Mouse (Mus musculus) macrophage (primary cell): ENCODE measurements around the gene Ift88. TPM values are rescaled to one million over a fixed set of nuclear protein-coding genes. Genes with fewer than 3 reads are reported as not detected.
A peak's percentile ranks its signal among the peaks of the same experiment; 100 is the strongest.

Source experiments
- H3K27ac ChIP-seq: fragments of 350-480 bp; formaldehyde crosslinking; 2 replicates; pipeline ENCODE4 v1.9.0; 2021
- H3K36me3 ChIP-seq: fragments of 350-480 bp; formaldehyde crosslinking; 2 replicates; pipeline ENCODE4 v1.9.0; 2021; ENCODE audit errors: inconsistent target
- H3K4me3 ChIP-seq: fragments of 350-480 bp; formaldehyde crosslinking; 2 replicates; pipeline ENCODE4 v1.9.0; 2021; ENCODE audit errors: inconsistent target
- H3K79me2 ChIP-seq: fragments of 350-480 bp; formaldehyde crosslinking; 2 replicates; pipeline ENCODE4 v1.9.0; 2021; ENCODE audit errors: inconsistent target
- WGBS: methylation state at CpG from one replicate; pipeline ENCODE4 v1.1.7; 2026; ENCODE audit warnings: inconsistent platforms; ENCODE audit not compliant: missing documents; 5-methylcytosine and 5-hydroxymethylcytosine counted together
- polyA plus RNA-seq: library from polyadenylated mRNA; stranded (reverse); fragments of 250-400 nt; gene quantifications from 3 replicates; pipeline ENCODE4 v1.2.4, GENCODE M21; 2018; ENCODE audit warnings: inconsistent platforms
- total RNA-seq, 78 experiments: library from RNA; depleted of rRNA; stranded (reverse); fragments of 250-400 nt; gene quantifications; 1 replicate in 9 of 78; 2 replicates in 24 of 78; 3 replicates in 43 of 78; 4 replicates in 2 of 78; pipeline ENCODE4 v1.2.4; 2018; ENCODE audit warnings: inconsistent platforms in 56 of 78

Gene Ift88
- 10 to 100 TPM in 25 of 26 experiments, 1 to 10 TPM in 1; 8.3 to 44.5 (median 33.4) TPM for total RNA-seq (2018; cell fraction: chromatin; rRNA removed)
- 1 to 10 TPM; 3.3 to 7.5 (median 5.7) TPM for total RNA-seq (2018; cell fraction: cytosol; rRNA removed)
- total RNA-seq (2018; cell fraction: nucleus; rRNA removed), result 10 to 100 TPM in 21 of 26 experiments, 1 to 10 TPM in 5; 5.4 to 34.5 (median 18.1) TPM
- polyA plus RNA-seq, result 4.3 to 7.0 TPM (median 4.9 TPM) in 3 replicates

GRCm38 (mm10) chr14:57423432-57424211 is at the start of gene Ift88:
Gene Ift88, plus strand, starts transcription at chr14:57424062.
- Histone ChIP-seq H3K36me3 (no peaks in the 10 kb centered on the region), H3K4me3 (peak within 1 kb of the TSS; percentile 82), H3K79me2 (no peaks in the 10 kb centered on the region), H3K27ac (0 out of 2 replicates have a peak within 1 kb of the TSS, but pooled peaks have one; percentile 27)
- WGBS, result 3% methylated on average over 42 of the region's 42 CpGs

- WGBS, result 71% methylated on average over 9 of the region's 9 CpGs
- H3K36me3 ChIP-seq, result no peaks in the 10 kb centered on the region
Measured at GRCm38 (mm10) chr14:57375205-57375604, 48.7 kb upstream of the Ift88 start.

GRCm38 (mm10) chr14:57376016-57376415 is 47.8 kb upstream of the Ift88 start:
- Histone ChIP-seq H3K27ac (no peak overlapping the region), H3K79me2 (no peaks in the 10 kb centered on the region), H3K4me3 (no peak overlapping the region), H3K36me3 (no peaks in the 10 kb centered on the region)
- WGBS, result 87% methylated on average over 3 of the region's 8 CpGs

More at GRCm38 (mm10) chr14:57375205-57375604, 48.7 kb upstream of the Ift88 start:
- no peak overlapping the region for H3K4me3 ChIP-seq
- no peak overlapping the region for H3K27ac ChIP-seq
- H3K79me2 ChIP-seq, result no peaks in the 10 kb centered on the region

GRCm38 (mm10) chr14:57376956-57377355 is 46.9 kb upstream of the Ift88 start:
- no peak overlapping the region for H3K4me3 ChIP-seq
- no peaks in the 10 kb centered on the region for H3K79me2 ChIP-seq
- H3K27ac ChIP-seq, result no peak overlapping the region
- H3K36me3 ChIP-seq, result 0 out of 2 replicates have a peak, but pooled peaks cover 4% of the 10 kb centered on the region
- WGBS, result 97% methylated on average over 9 of the region's 9 CpGs

GRCm38 (mm10) chr14:57377531-57377930 is 46.3 kb upstream of the Ift88 start:
- H3K4me3 ChIP-seq, result no peak overlapping the region
- H3K79me2 ChIP-seq, result no peaks in the 10 kb centered on the region
- H3K27ac ChIP-seq, result no peak overlapping the region
- H3K36me3 ChIP-seq, result 0 out of 2 replicates have a peak, but pooled peaks cover 4% of the 10 kb centered on the region
- WGBS, result 98% methylated on average over 5 of the region's 5 CpGs

- 0 out of 2 replicates have a peak, but pooled peaks cover 4% of the 10 kb centered on the region for H3K36me3 ChIP-seq
- 87% methylated on average over 5 of the region's 5 CpGs for WGBS
Measured at GRCm38 (mm10) chr14:57385667-57386066, 38.2 kb upstream of the Ift88 start.

GRCm38 (mm10) chr14:57386758-57387561 is 36.9 kb upstream of the Ift88 start:
- 45% methylated on average over 14 of the region's 14 CpGs for WGBS
- H3K4me3 ChIP-seq, result no peak overlapping the region
- H3K27ac ChIP-seq, result peak overlapping the region; percentile 34
- H3K79me2 ChIP-seq, result no peaks in the 10 kb centered on the region
- no peaks in the 10 kb centered on the region for H3K36me3 ChIP-seq

More at GRCm38 (mm10) chr14:57385667-57386066, 38.2 kb upstream of the Ift88 start:
- Histone ChIP-seq H3K27ac (no peak overlapping the region), H3K79me2 (no peaks in the 10 kb centered on the region), H3K4me3 (no peak overlapping the region)

GRCm38 (mm10) chr14:57391621-57392020 is 32.2 kb upstream of the Ift88 start:
- Histone ChIP-seq H3K4me3 (no peak overlapping the region), H3K36me3 (no peaks in the 10 kb centered on the region), H3K27ac (no peak overlapping the region), H3K79me2 (no peaks in the 10 kb centered on the region)
- WGBS, result 88% methylated on average over 4 of the region's 4 CpGs

GRCm38 (mm10) chr14:57392278-57392677 is 31.6 kb upstream of the Ift88 start:
- Histone ChIP-seq H3K79me2 (no peaks in the 10 kb centered on the region), H3K4me3 (no peak overlapping the region), H3K36me3 (no peaks in the 10 kb centered on the region), H3K27ac (no peak overlapping the region)
- WGBS, result 85% methylated on average over 5 of the region's 5 CpGs

GRCm38 (mm10) chr14:57395470-57395869 is 28.4 kb upstream of the Ift88 start:
- 82% methylated on average over 2 of the region's 2 CpGs for WGBS
- Histone ChIP-seq H3K79me2 (no peaks in the 10 kb centered on the region), H3K36me3 (no peaks in the 10 kb centered on the region), H3K4me3 (no peak overlapping the region), H3K27ac (no peak overlapping the region)

GRCm38 (mm10) chr14:57397221-57397620 is 26.6 kb upstream of the Ift88 start:
- 92% methylated on average over 5 of the region's 5 CpGs for WGBS
- H3K4me3 ChIP-seq, result peak overlapping the region; percentile 45; the same call in 1 of the 2 replicates

GRCm38 (mm10) chr14:57398065-57398757 is 25.7 kb upstream of the Ift88 start, which contains the start of gene Cryl1:
Gene Cryl1, minus strand, starts transcription at chr14:57398529.
- H3K79me2 ChIP-seq, result no peaks in the 10 kb centered on the region
- H3K27ac ChIP-seq, result peak within 1 kb of the TSS; percentile 91
- peak within 1 kb of the TSS; percentile 45 for H3K4me3 ChIP-seq
- H3K36me3 ChIP-seq, result no peaks in the 10 kb centered on the region
- WGBS, result 3% methylated on average over 43 of the region's 43 CpGs

More at GRCm38 (mm10) chr14:57397221-57397620, 26.6 kb upstream of the Ift88 start:
- no peaks in the 10 kb centered on the region for H3K79me2 ChIP-seq
- no peak overlapping the region for H3K27ac ChIP-seq
- H3K36me3 ChIP-seq, result no peaks in the 10 kb centered on the region

GRCm38 (mm10) chr14:57398813-57399427 is 24.9 kb upstream of the Ift88 start:
- H3K79me2 ChIP-seq, result no peaks in the 10 kb centered on the region
- H3K27ac ChIP-seq, result peak overlapping the region; percentile 91
- H3K36me3 ChIP-seq, result no peaks in the 10 kb centered on the region
- under 1% methylated on average over 13 of the region's 13 CpGs for WGBS
- peak overlapping the region; percentile 45 for H3K4me3 ChIP-seq
